Mouse (Mus musculus) large intestine, adult 2 months (tissue): Measurements from ENCODE around the gene Gm42791. TPM values are rescaled to one million over a fixed set of nuclear protein-coding genes. Genes with fewer than 3 reads are reported as not detected.

Source experiments
- DNase-seq: peaks from one replicate; pipeline ENCODE4 v3.0.0-alpha.2; 2012; ENCODE audit warnings: low read depth, low spot score
- WGBS: fragments of 180-500 bp; shearing (Covaris S2); methylation state at CpG from one replicate; pipeline ENCODE4 v1.1.7; 2018; 5-methylcytosine and 5-hydroxymethylcytosine counted together
- polyA plus RNA-seq: library from polyadenylated mRNA; depleted of rRNA; stranded (reverse); fragments of >200 nt; gene quantifications from 2 replicates; pipeline ENCODE4 v1.2.3, GENCODE M21; 2012

Gm42791 gene
- polyA plus RNA-seq, 1 experiment: not detected

DNA sequence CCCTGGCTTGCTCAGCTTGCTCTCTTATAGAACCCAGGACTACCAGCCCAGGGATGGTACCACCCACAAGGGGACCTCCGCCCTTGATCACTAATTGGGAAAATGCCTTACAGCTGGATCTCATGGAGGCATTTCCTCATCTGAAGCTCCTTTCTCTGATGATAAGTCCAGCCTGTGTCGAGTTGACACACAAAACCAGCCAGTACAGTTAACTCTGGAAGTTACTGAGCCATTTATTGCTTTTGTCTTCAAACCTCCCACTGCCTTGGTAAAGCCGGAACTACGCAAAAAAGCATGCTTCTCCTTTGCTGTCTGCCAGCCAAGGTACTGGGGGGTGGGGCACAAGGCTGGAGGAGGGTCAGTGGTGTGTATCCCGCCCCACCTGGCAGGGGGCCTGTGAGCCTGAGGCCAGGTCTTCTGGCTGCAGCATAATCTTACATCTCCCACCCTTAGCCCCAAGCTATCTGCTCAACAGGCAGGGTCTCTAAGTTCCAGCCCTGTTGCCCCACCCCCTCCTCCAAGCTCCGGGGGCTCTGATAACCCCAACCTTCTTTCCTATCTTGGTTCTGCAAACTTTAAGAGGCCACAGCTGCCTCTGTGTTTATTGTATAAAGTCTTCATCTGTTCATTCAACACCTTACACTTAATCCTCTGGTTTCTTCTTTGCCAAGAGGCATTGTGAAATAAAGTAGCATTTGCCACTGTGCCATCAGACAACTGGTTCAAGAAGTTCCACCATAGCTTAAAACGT, 59.7 kb downstream of the Gm42791 start:
- WGBS: 35% methylated on average over 7 of the region's 7 CpGs
- DNase-seq: no peak

DNA sequence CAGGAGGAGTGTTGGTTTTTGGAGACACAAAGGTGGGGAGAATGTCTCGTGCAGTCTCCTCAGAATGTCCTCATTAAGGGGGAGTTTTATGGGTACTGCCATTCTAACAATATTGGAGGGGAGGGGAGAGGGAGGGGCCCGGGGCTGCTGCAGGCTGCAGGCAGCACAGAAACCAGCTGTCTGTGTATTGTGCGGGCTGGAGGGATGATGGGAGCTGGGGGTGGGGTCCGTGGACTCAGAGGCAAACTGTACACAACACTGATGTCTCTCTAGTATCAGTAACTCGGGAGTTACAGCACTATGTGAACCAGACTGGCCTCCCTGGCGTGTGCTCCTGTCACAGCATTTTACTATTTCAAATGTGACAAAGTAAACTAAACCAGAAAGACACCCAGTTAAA, 60.5 kb downstream of the Gm42791 start:
- DNase-seq: no peak
- 22% methylated on average over 6 of the region's 6 CpGs for WGBS

DNA sequence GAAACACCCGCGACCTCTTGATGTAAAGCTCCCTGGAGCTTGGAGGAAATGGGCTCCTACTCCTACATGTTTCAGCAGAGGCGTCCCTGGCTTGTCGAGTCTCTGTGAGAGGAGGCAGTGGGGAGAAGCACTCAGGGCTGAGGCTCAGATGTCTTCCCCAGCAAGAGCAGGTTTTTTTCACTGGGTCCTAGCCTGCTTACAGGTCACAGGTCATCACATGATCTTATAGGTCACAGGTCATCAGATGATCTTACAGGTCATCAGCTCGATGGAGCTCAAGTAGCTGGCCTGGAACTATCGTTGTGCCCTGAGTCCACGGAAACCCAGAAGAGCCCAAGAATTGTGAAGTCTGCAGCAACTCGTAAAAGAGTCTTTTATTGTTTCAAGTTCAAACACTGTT, 61.2 kb downstream of the Gm42791 start:
- DNase-seq: no peak
- 25% methylated on average over 8 of the region's 8 CpGs for WGBS

DNA sequence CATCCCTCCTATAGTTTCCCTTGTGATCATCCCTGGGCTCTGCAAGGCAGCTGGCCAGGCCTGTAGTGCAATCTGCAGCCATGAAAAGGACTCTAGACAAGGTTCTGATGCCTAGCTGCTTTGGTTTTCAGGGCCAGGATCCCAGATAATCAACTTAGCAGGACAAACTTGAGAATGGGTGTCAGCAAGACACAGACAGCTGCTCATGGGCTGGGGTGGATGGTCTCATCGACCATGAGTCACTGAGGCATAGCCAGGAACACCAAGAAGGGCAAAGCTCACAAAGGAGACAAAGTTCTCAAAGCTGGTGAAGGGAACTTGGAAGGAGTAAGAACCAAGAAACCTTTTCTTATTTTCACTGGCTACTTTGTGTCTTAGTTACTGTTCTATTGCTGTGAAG, 63.6 kb downstream of the Gm42791 start:
- no peak for DNase-seq
- WGBS: 40% methylated on average over 1 of the region's 1 CpGs

DNA sequence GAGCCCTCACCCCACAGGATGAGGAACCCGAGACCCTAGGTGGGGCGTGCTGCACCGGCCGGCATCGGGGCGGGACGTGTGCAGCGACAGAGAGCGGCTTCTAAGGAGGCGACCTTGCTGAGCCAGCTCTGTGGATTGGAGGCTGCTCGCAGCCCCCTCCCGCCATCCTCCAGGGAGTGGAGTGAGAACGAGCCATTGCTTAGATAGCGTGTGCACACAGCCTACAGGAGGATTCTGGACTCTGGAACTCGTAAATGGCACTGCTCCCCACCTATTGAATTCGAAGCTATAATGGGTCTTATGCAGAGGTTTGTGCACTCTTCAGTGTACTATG, 65.9 kb downstream of the Gm42791 start, which contains the start of gene Katnal1:
TSS of gene Katnal1 (minus strand) at position 205 of the 334 bp plus-strand sequence.
- 1% methylated on average over 16 of the region's 16 CpGs for WGBS

DNA sequence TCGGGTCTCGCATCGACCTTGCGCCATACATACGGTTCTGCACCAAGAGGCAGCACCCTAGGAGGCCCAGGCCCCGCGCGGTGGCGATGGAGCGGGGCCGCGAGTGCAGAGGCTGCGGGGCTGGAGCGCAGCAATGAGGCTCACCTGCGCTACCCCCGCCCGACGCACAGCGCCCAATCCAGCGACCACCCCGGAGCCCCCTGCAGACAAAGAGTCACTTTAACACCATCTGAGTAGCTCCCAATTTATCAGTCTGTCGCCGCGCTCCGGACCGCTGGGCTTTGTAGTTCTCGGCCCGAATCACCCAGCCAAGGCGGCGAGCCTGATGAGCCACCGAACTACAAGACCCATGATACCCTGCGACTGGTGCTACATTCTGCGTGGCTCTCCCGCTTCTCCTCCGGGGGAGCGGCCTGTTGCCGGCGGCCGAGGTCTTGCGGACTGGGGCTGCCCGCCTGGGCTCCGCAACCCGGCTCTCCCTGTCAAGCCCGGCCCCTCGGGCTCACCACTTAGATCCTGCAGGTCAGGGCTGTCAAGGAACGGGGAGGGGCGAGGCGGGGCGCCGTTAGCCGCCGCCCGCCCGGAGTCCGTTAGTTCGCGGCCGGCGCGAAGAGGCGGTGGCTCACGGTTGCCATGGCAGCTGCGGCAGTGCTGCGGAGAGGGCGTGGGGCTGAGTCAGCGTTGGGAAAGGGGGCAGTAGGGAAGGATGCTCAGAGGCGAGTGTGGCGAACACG, 66.4 kb downstream of the Gm42791 start:
- under 1% methylated on average over 69 of the region's 69 CpGs for WGBS
- DNase-seq: peak; percentile 84

More for the DNA sequence above, 65.9 kb downstream of the Gm42791 start, which contains the start of gene Katnal1:
- no peak for DNase-seq

DNA sequence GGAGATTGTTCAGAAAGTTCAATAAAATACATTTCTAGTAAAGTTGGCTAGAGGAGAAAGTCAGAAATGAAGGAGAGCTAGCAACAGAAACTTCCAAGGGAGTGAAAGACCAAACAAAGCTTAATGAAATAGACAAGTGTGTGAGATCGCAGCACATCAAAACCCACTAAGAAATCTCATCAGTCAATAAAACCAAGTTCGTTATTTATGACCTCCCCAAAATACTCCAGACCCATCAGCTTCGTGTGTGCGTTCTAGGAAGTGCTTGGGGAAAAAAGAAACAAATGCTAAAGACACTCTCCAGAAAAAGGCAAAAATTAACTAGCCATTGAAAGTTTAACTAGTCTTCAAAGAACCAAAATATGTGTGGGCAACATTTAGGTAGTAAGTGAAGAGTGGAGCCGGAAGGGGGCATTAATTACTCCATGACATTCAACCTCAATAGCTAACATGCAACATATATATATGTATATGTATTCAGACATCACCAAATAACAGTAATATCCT, 67.2 kb downstream of the Gm42791 start:
- no peak for DNase-seq
- 56% methylated on average over 5 of the region's 5 CpGs for WGBS

DNA sequence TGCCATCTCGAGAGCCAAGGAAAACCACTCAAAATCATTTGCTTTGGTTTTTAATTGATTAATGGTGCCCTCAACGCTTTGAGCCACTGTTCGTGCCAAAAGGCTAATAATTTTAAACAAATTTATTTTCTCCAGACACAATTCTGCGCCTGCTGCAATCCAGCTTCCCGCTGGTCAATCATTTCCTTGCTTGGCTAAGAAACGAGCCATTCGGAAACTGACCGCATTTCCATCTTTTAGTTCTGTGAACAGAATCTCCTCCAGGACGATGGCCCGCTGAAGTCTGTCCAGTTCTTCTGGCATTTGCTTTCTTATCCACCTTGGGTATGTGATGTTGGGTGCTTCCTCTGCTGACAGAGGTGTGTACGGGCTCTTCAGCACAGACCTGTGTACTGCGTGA, 70.4 kb downstream of the Gm42791 start:
- 84% methylated on average over 12 of the region's 12 CpGs for WGBS
- DNase-seq: no peak

DNA sequence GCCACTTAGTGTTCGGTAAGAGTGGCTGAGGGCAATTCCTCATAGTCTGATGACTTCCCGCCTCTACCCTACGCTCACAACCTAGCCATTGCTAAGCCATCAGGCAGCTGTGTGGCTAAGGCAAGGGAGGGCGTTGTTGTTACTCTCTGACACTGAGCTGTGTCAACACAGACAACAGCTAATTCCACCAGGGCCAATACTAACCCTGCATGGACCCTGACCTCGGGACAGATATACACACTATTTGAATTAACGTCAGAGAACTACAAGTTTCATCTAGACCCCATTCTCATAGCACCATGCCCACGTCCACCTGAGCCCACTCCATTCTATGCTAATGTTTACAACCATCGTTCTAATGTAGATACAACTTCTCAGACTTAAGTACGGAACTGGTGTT, 70.9 kb downstream of the Gm42791 start:
- 58% methylated on average over 9 of the region's 9 CpGs for WGBS
- DNase-seq: no peak

DNA sequence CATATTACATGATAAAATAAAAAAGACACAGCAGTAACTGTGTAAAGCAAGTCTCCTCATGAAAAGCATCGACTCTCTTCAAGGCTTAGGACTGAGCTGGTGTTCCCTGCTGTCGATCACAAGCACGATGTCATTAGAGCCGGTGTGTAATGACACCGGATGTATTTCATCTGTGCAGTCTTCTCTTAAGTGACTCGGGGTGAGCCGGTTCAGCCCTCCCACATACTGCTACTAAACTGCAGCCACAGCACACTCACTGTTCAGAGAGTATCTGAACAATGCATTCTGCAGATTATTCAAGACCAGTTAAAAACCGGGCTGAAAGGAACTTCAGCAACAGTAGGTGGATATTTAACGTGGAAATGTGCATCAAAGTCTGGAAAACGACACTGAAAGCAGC, 71.5 kb downstream of the Gm42791 start:
- WGBS: 68% methylated on average over 10 of the region's 10 CpGs
- no peak for DNase-seq

DNA sequence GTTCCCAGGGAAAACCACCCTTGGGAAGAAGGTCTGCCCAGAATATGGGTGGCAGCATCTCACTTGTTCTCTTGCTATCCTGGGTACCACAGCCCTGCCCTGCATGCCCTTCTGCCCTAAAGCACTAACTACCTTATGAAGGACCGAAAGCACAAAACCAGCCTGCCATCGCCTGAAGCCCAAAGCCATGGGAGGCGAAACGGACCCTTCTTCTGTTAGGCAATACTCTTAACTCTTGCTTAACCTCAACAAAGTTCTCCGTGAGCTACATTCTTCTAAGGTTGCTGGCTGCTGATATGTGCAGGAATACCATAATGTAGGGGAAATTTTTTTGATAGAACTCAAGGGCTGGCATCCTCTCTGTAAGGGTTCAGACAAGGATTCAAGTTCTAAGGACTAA, 72.2 kb downstream of the Gm42791 start:
- WGBS: 88% methylated on average over 5 of the region's 5 CpGs
- DNase-seq: no peak

DNA sequence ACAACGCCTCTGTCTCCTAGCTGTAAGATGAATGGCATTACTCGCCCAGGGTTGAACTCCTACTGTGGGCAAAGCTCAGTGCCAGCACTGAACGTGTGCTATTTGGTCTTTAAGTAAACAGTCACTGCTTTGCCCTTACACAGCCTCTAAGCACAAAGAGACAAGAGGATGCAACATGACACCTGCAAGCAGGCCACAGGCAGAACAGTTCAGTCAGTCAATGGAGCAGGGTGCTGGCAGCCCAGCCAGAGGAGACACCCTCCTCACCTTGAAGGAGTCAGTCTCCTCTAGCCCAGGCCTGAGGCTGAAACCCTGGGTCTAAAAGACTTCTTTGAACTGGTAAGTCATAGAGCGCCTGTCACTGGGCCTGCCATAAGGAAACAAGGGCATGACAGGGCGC, 76.9 kb downstream of the Gm42791 start:
- DNase-seq: no peak
- 76% methylated on average over 5 of the region's 5 CpGs for WGBS

DNA sequence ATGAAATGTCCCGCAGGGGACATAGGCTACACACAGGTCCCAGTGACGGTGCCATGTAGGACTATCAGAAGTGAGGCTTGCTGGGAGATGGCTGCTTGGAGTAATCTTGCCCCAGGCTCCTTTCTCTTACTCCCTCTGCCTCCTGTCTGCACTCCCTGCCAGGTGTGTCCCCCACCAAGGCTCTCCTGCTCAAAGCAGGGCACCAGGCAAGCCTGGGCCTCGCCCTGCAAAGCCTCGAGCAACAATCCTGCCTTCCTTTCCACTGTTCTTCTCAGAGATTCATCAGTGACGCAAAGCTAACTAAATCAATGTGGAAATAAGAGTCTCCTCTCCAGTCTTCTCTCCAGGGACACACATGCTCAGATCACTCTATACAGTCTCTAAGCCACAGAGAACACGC, 78.2 kb downstream of the Gm42791 start:
- DNase-seq: no peak
- WGBS: 86% methylated on average over 6 of the region's 6 CpGs

DNA sequence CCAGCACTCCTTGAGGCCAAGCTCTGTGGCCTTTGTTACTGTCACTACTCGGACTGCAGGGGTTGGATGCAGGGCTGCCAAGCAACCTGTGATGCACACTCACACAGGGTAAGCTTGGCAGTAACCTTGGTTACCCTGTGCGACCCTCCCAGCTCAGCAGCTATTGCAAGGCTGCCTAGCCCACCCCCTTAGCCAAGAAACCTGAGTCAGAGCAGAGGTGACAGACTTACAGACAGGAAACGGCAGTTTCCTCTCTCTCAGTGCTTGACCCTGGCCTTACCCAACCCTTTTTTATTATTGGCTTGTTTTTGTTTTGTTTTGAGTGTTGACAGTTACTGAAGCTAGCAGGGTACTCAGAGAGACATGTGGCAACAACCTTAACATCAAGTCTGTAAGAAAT, 82.7 kb downstream of the Gm42791 start:
- DNase-seq: no peak
- WGBS: 61% methylated on average over 3 of the region's 3 CpGs

DNA sequence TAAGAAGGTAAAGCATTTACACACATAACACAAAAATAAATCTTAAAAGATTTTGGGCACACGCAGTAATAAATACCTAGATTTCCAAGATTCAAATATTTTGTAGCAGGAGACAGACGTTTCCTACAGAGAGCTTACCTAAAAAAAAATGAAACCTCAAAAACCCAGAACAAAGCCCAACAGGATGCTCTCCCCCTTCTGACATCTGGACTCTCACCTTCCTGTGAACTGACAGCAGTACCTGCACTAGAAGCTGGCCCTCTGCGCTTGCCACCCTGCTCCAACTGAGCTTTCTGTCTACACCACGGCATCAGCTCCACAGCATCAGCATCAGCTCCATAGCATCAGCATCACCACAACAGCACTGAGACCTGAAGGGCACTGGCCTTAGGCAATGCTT, 84.9 kb downstream of the Gm42791 start:
- DNase-seq: no peak
- WGBS: 84% methylated on average over 4 of the region's 4 CpGs

DNA sequence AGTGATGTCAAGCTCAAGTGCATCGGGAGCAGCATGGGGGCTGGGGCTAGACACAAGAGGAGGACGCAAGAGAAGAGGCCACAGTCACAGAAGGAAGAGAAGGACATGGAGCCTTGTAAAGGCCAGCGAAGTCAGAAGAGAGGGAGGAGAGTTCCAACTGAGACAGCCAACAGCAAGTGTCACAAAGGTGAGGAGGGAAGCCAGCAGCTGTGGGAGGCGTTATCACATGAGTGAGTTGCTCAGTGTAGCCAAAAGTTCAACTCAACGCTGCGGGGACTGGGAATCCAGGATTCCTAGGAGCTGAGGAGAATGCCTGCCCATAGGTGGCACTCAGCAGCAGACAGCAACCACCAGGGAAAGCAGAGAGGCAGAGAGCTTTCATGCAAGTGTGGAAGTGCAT, 85.5 kb downstream of the Gm42791 start:
- DNase-seq: no peak
- WGBS: 52% methylated on average over 6 of the region's 6 CpGs

DNA sequence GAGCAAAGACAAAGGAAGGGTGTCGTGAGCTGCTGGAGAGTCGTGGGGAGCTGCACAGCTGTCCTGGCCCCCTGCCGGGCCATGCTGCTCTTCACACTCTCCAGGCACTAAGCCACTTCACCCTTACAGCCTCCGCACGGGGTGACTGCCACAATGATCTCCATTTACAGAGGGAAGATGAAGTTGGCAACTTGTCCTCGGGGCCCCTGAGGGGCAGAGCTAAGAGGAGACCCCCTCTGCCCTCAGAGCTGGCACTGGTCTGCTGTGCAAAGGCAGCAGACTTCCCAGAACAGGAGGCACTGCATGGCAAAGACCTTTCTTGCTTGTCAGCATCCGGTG, 85.9 kb downstream of the Gm42791 start:
- DNase-seq: no peak
- WGBS: 75% methylated on average over 7 of the region's 7 CpGs

DNA sequence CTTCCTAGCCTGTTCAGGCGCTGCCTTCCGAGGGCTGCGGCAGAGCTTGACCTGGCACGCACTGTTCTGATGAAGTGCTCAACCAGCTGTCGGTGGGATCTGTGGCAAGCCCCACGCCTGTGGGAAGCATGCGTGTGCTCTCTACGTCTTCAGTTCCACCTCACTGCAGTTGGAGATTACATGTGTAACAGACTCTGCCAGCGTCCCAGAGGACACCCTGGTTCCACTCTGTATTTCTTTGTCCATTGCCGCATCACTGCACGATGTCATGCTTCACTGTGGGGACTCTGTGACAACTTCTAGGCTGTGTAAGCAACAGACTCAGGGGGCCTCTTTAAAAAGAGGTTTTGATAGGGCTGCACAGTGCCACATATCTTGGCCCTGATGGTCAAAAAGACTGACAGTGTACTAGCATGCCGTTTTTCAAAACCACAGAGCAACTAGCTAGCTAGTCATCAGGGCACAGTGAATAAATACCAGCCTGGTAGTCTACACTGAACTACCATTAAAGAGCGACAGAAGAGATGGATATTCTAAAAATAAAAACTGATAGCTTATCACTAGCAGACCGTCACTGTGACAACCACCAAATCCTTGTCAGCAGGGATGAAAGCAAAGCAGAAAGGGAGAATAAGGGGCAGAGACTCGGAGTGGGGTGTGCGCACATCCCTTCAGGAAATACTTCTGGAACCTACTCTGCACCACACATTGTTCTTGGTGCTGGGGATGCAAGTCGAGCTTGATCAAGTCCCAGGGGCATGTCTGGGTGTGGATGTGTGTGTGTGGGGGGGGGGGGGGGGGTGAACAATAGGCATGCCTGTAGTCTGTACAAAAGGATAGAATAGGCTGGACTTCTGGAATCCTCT, 86.5 kb downstream of the Gm42791 start:
- no peak for DNase-seq
- 83% methylated on average over 17 of the region's 17 CpGs for WGBS

DNA sequence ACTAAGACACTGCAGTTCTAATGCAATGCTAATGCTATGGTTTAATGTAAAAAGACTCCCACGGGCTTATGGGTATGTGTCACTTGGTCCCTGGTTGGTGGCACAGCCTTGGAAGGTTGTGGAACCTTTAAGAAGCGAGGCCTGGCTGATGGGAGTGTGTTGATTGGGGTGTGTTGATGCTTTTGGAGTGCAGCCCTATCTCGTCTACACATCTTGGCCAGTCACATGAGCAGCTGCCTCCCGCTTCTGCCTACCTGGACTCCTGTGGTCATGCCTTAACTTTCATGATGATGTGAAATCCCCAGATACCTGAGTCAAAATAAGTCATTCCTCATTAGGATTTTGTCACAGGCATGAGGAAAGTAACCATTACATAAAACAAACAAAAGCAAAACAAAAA, 88.6 kb downstream of the Gm42791 start:
- WGBS: 80% methylated on average over 4 of the region's 4 CpGs
- DNase-seq: no peak

DNA sequence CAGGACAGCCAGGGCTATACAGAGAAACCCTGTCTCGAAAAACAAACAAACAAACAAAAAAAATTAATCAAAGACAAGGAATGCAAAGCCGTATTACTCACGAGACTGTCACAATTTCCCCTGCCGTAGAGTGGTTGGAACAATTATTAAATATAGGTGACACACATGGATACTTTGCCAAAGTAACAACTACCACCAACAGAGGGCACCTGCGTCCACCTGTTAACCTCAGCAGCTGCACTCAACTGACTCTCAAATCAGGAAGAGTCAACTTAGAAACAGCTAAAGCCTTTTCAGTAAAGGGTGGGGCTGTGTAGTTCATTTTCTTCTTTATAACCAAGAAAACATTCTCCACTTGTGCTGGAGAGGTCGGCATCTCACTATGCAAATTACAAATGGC, 90.1 kb downstream of the Gm42791 start:
- 28% methylated on average over 6 of the region's 6 CpGs for WGBS
- peak; percentile 31 for DNase-seq
